Mouse (Mus musculus) adrenal gland, postnatal 14 days (tissue): ENCODE data around the gene AC134908.4. TPM values are rescaled to one million over a fixed set of nuclear protein-coding genes. Genes with fewer than 3 reads are reported as not detected.
A peak's percentile ranks its signal among the peaks of the same experiment; 100 is the strongest.
"Not testable (repeated sequence)": the region's sequence is repeated elsewhere in the genome, so short reads cannot be mapped to it uniquely, and the experiment has no call there.

Experiments used
- DNase-seq: peaks from one replicate; pipeline ENCODE4 v3.0.0; 2021; ENCODE audit warnings: mixed read lengths
- total RNA-seq: library from RNA; stranded (reverse); gene quantifications from 2 replicates; pipeline ENCODE4 v1.2.3, GENCODE M21; 2021

AC134908.4 gene
- total RNA-seq, 1 experiment from 2014 or later: not detected

GRCm38 (mm10) chr17:25775318-25776062, 20.0 kb downstream of the AC134908.4 start:
- DNase-seq: no peak

- peak; percentile 98 for DNase-seq
Measured at GRCm38 (mm10) chr17:25773549-25774120, 21.8 kb downstream of the AC134908.4 start, which contains the start of gene Narfl. TSS of gene Narfl (plus strand) at chr17:25773776.

GRCm38 (mm10) chr17:25769331-25769730, 26.1 kb downstream of the AC134908.4 start:
- DNase-seq: no peak

GRCm38 (mm10) chr17:25765886-25766285, 29.6 kb downstream of the AC134908.4 start:
- no peak for DNase-seq

- DNase-seq: no peak
Measured at GRCm38 (mm10) chr17:25762591-25762990, 32.9 kb downstream of the AC134908.4 start.

GRCm38 (mm10) chr17:25761561-25761970, 33.9 kb downstream of the AC134908.4 start:
- no peak for DNase-seq

- DNase-seq: no peak
Measured at GRCm38 (mm10) chr17:25760148-25760547, 35.3 kb downstream of the AC134908.4 start.

- no peak for DNase-seq
Measured at GRCm38 (mm10) chr17:25757691-25758090, 37.8 kb downstream of the AC134908.4 start.

GRCm38 (mm10) chr17:25756378-25757242, 38.8 kb downstream of the AC134908.4 start:
- no peak for DNase-seq

- no peak for DNase-seq
Measured at GRCm38 (mm10) chr17:25755627-25756377, 39.7 kb downstream of the AC134908.4 start.

- DNase-seq: no peak
Measured at GRCm38 (mm10) chr17:25755086-25755485, 40.4 kb downstream of the AC134908.4 start.

- DNase-seq: no peak
Measured at GRCm38 (mm10) chr17:25754241-25754640, 41.2 kb downstream of the AC134908.4 start, which contains the start of gene Msln. TSS of gene Msln (minus strand) at chr17:25754378.

GRCm38 (mm10) chr17:25751446-25751845, 44.0 kb downstream of the AC134908.4 start:
- peak; percentile 89 for DNase-seq

GRCm38 (mm10) chr17:25749314-25749713, 46.1 kb downstream of the AC134908.4 start:
- DNase-seq: no peak

- peak; percentile 44 for DNase-seq
Measured at GRCm38 (mm10) chr17:25748238-25748637, 47.2 kb downstream of the AC134908.4 start.

- DNase-seq: no peak
Measured at GRCm38 (mm10) chr17:25744311-25744710, 51.1 kb downstream of the AC134908.4 start.

GRCm38 (mm10) chr17:25743831-25744230, 51.6 kb downstream of the AC134908.4 start:
- peak; percentile 73 for DNase-seq

GRCm38 (mm10) chr17:25741471-25741870, 54.0 kb downstream of the AC134908.4 start:
- DNase-seq: not testable (repeated sequence)
